Comparison of ENCODE assay signal across 8 mouse cellular contexts in genomic region chr1:52578298-52579056, GRCm38 (mm10). TPM values are rescaled to one million over a fixed set of nuclear protein-coding genes. Genes with fewer than 3 reads are reported as not detected.
DNase-seq lines count a peak whose midpoint lies in the region; ATAC-seq lines count a peak whose summit lies in the region.

No protein-coding gene starts in this region.

- no peaks in the 10 kb centered on the region for H3K9me3 ChIP-seq in forebrain, embryonic 15.5 days
- no peaks in the 10 kb centered on the region for H3K9me3 ChIP-seq in forebrain, embryonic 10.5 days
- H3K9me3 ChIP-seq in heart, embryonic 10.5 days: no peaks in the 10 kb centered on the region
- H3K9me3 ChIP-seq in lung, embryonic 16.5 days (ENCODE audit: control insufficient read depth, low read length): no peaks in the 10 kb centered on the region

- DNase-seq in forebrain, embryonic 10.5 days (ENCODE audit: extremely low spot score, low spot score): no peak
- peak; percentile 74 for DNase-seq in brain, adult 2 months (ENCODE audit: low read depth, low spot score)
- peak; percentile 84 for DNase-seq in heart, embryonic 10.5 days (ENCODE audit: low spot score)
- DNase-seq in kidney, postnatal 4 days: peak; percentile 37 to 54
- peak; percentile 37 to 40 for DNase-seq in right cerebral cortex, adult 2 months (ENCODE audit: low spot score in 2 of 2)
- no peak for DNase-seq in cerebellum, adult 9-11 months

- no peak overlapping the region for H3K9ac ChIP-seq in forebrain, embryonic 15.5 days (replicated peaks)
- no peak overlapping the region for H3K9ac ChIP-seq in lung, embryonic 16.5 days (ENCODE audit: low read length)

- H3K4me2 ChIP-seq in forebrain, embryonic 15.5 days (replicated peaks): no peak overlapping the region
- H3K4me2 ChIP-seq in lung, embryonic 16.5 days (ENCODE audit: low read depth, low read length): no peak overlapping the region

- peaks cover 17% of the 10 kb centered on the region for H3K4me1 ChIP-seq in forebrain, embryonic 15.5 days
- peaks cover 9% of the 10 kb centered on the region for H3K4me1 ChIP-seq in forebrain, embryonic 10.5 days
- H3K4me1 ChIP-seq in heart, embryonic 10.5 days: peaks cover 23% of the 10 kb centered on the region
- peaks cover 23% of the 10 kb centered on the region for H3K4me1 ChIP-seq in lung, embryonic 16.5 days (replicated peaks; ENCODE audit: control insufficient read depth, insufficient read depth, low read length)

- peak overlapping the region; percentile 84 for H3K27ac ChIP-seq in forebrain, embryonic 15.5 days (replicated peaks)
- H3K27ac ChIP-seq in forebrain, embryonic 10.5 days: no peak overlapping the region
- peak overlapping the region; percentile 87 for H3K27ac ChIP-seq in heart, embryonic 10.5 days
- H3K27ac ChIP-seq in lung, embryonic 16.5 days (ENCODE audit: low read length): peak overlapping the region; percentile 43

- no peaks in the 10 kb centered on the region for H3K27me3 ChIP-seq in forebrain, embryonic 15.5 days
- H3K27me3 ChIP-seq in forebrain, embryonic 10.5 days (ENCODE audit: poor library complexity, severe bottlenecking): no peaks in the 10 kb centered on the region
- H3K27me3 ChIP-seq in heart, embryonic 10.5 days (ENCODE audit: insufficient read depth, poor library complexity, severe bottlenecking): no peaks in the 10 kb centered on the region
- H3K27me3 ChIP-seq in lung, embryonic 16.5 days (ENCODE audit: control insufficient read depth, insufficient read depth, low read depth, low read length): no peaks in the 10 kb centered on the region

- ATAC-seq in forebrain, embryonic 15.5 days (replicated peaks): peak; percentile 92
- peak; percentile 84 for ATAC-seq in lung, embryonic 16.5 days (ENCODE audit: low read depth)

- 56% methylated on average over 5 of the region's 5 CpGs for WGBS in forebrain, embryonic 15.5 days
- WGBS in forebrain, embryonic 10.5 days: 58% methylated on average over 5 of the region's 5 CpGs
- 21% methylated on average over 5 of the region's 5 CpGs for WGBS in heart, embryonic 10.5 days
- 18% methylated on average over 5 of the region's 5 CpGs for WGBS in lung, embryonic 16.5 days

- H3K4me3 ChIP-seq in forebrain, embryonic 15.5 days: no peak overlapping the region
- H3K4me3 ChIP-seq in forebrain, embryonic 10.5 days: no peak overlapping the region
- H3K4me3 ChIP-seq in heart, embryonic 10.5 days: peak overlapping the region; percentile 6; the same call in 1 of the 2 replicates
- no peak overlapping the region for H3K4me3 ChIP-seq in lung, embryonic 16.5 days (ENCODE audit: low read length)

- H3K36me3 ChIP-seq in forebrain, embryonic 15.5 days: no peaks in the 10 kb centered on the region
- H3K36me3 ChIP-seq in forebrain, embryonic 10.5 days (replicated peaks): no peaks in the 10 kb centered on the region
- H3K36me3 ChIP-seq in heart, embryonic 10.5 days: no peaks in the 10 kb centered on the region
- no peaks in the 10 kb centered on the region for H3K36me3 ChIP-seq in lung, embryonic 16.5 days (ENCODE audit: control insufficient read depth, insufficient read depth, low read length)

RNA-seq across cellular contexts. Expression of gene Nemp2, which starts 52.0 kb away (rescaled TPM):
- polyA plus RNA-seq in forebrain, embryonic 15.5 days (2015; fragmentation: Nextera tagmentation; extraction: Ambion mirVana): 8.5 and 8.9 TPM in 2 replicates
- 10.1 and 10.3 TPM in 2 replicates for polyA plus RNA-seq in forebrain, embryonic 10.5 days (2016; fragmentation: Nextera tagmentation; extraction: Ambion mirVana)
- polyA plus RNA-seq in heart, embryonic 10.5 days (2016; fragmentation: Nextera tagmentation; extraction: Ambion mirVana): 6.3 and 6.6 TPM in 2 replicates
- 8.6 and 9.1 TPM in 2 replicates for polyA plus RNA-seq in lung, embryonic 16.5 days (2015; fragmentation: Nextera tagmentation; extraction: Ambion mirVana)

Comparison
In these comparisons a context has a peak if more than half of its experiments do, and no peak if none do; other contexts are left out.
1. DNase-seq: peak in brain, adult 2 months (single experiment), heart, embryonic 10.5 days (single experiment), kidney, postnatal 4 days (2 of 2) and right cerebral cortex, adult 2 months (2 of 2); none in forebrain, embryonic 10.5 days (single experiment) and cerebellum, adult 9-11 months (single experiment).